Mouse (Mus musculus): ENCODE data around the gene Rcan2.

DNA sequence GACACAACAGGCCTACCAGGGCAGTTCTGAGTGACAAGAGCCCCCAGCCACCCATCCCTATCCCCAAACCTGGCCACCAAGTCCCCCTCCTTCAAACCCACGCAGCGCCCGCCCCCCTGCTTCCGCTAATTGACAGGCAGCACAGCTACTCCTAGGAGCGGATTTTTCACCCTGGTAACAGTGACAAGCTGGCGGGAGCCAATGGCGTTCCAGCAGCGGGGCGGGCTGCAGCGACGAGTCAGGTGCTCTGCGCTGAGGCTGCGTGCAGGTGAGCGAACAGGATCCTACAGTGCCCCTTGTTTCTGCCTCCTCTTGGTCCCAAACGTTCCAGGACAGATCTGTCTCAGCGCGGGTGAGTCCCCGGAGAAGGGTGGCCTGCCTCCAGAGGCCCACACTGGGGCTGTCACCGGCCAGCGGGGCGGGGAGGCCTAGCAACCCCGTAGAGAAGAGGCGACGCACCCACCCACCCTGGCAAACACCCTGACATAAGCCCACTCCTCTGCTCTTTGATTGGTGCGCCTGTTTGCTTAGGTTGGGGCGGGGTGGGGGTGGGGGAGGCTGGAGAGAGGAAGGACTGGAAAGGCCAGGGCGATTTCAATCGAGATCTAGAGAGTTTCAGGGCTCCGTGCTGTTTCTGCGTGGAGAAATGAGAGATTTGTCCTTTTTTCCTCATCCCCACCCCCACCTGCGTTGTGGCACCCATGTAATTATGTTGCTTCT lies 277.6 kb downstream of the Rcan2 start, which contains the start of gene Enpp5:
- TF ChIP-seq CTCF (IDR thresholded peaks at IDR 0.05; ENCODE audit: low read depth) (no peak), EP300 (IDR thresholded peaks at IDR 0.05; ENCODE audit: low read depth) (no peak)
